Mouse (Mus musculus) liver, embryonic 15.5 days (tissue): ENCODE results near the gene Map3k3. TPM values are rescaled to one million over a fixed set of nuclear protein-coding genes. Genes with fewer than 3 reads are reported as not detected.

ENCODE experiments used
- ATAC-seq: fragments of 200-750 bp; cut with Nextera tagmentation; 2 replicates; pipeline ENCODE4 v1.8.0; 2017; ENCODE audit warnings: moderate number of reproducible peaks, mild to moderate bottlenecking, moderate library complexity; ENCODE audit not compliant: insufficient read depth
- H3K27ac ChIP-seq: fragments of 300-500 bp; sonication (generic); replicated peaks from 2 replicates; pipeline ENCODE4 v1.5.1; 2015; ENCODE audit warnings: mild to moderate bottlenecking, inconsistent platforms
- H3K27me3 ChIP-seq: fragments of 300-500 bp; sonication (generic); 2 replicates; pipeline ENCODE4 v1.6.1; 2015; ENCODE audit warnings: mild to moderate bottlenecking, inconsistent platforms
- H3K36me3 ChIP-seq: fragments of 300-500 bp; sonication (generic); replicated peaks from 2 replicates; pipeline ENCODE4 v1.6.1; 2015; ENCODE audit warnings: moderate library complexity, mild to moderate bottlenecking, inconsistent platforms
- H3K4me1 ChIP-seq: fragments of 300-500 bp; sonication (generic); replicated peaks from 2 replicates; pipeline ENCODE4 v1.6.1; 2015; ENCODE audit warnings: inconsistent platforms
- H3K4me2 ChIP-seq: fragments of 300-500 bp; sonication (generic); 2 replicates; pipeline ENCODE4 v1.6.1; 2015; ENCODE audit warnings: moderate library complexity, mild to moderate bottlenecking, inconsistent platforms
- H3K4me3 ChIP-seq: fragments of 300-500 bp; sonication (generic); replicated peaks from 2 replicates; pipeline ENCODE4 v1.5.1; 2015; ENCODE audit warnings: mild to moderate bottlenecking, inconsistent platforms
- H3K9ac ChIP-seq: fragments of 300-500 bp; sonication (generic); 2 replicates; pipeline ENCODE4 v1.6.1; 2015; ENCODE audit warnings: moderate library complexity, mild to moderate bottlenecking, inconsistent platforms
- H3K9me3 ChIP-seq: fragments of 300-500 bp; sonication (generic); replicated peaks from 2 replicates; pipeline ENCODE4 v1.6.1; 2016; ENCODE audit warnings: inconsistent platforms
- whole genome bisulfite sequencing: fragments of 180-500 bp; shearing (Covaris S2); methylation state at CpG from one replicate; pipeline ENCODE4 v1.1.7; 2015; ENCODE audit warnings: mixed read lengths; ENCODE audit not compliant: insufficient replicate concordance; 5-methylcytosine and 5-hydroxymethylcytosine counted together
- polyA plus RNA-seq: library from polyadenylated mRNA; unstranded; fragments of >200 nt; fragmentation: Nextera tagmentation; extraction: Ambion mirVana; gene quantifications from 2 replicates; pipeline ENCODE4 v1.2.1, GENCODE M21; 2015

Gene Map3k3
- 5.2 and 6.0 TPM in 2 replicates for polyA plus RNA-seq

DNA sequence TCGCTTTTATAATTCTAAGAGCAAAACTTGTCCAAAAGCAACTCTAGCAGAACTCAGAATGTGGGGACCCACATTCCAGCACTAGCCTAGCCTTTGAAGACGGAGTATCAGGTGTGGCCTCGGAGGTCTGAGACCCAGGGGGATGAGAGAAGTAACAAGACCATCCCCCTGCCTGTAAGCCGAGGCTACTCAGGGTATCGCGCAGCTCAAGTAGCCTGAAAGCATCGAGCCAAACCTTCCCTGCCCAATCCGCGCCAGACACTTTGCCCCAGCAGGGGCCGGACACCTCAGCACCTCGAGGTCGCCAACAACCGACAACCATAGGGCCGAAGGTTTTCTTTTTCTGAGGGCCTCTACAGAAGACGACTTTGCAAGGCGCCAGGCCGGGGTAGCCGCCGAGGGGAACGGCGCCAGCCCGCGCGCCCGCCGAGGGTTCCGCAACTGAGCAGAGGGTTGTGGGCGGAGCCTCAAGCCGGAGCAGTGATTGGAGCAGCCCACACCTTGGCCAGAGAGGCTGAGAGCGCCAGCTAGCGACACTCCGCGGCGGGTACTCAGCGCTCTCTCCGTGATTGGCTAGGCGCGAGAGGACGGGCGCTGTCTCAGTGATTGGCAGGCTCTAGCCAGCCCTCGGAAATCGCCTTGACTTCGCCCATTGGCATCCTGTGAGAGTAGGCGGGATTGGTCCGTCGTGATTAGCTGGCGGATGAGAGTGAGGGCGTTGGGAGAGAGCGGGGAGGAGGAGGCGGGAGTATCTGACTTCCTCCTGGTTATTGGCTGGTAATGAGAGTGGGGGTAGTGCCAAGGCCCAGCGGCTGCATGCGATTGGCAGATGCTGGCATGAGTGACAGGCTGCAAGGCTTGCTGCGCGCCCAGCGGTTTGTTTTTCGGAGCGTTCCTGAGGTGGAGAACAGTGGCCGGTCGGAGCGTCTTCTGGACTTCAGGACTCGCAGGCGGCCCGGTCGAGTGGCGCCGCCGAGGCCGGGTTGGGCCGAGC is at the start of gene Map3k3:
TSS of gene Map3k3 (plus strand) at position 906 of the 994 bp plus-strand sequence.
- Histone ChIP-seq H3K4me1 (peaks cover 26% of the 10 kb centered on the region), H3K9me3 (no peaks in the 10 kb centered on the region), H3K36me3 (no peaks in the 10 kb centered on the region), H3K9ac (peak within 1 kb of the TSS; percentile 78), H3K4me3 (peak within 1 kb of the TSS; percentile 83), H3K4me2 (peak within 1 kb of the TSS; percentile 97), H3K27ac (peak within 1 kb of the TSS; percentile 90), H3K27me3 (peaks cover 43% of the 10 kb centered on the region)
- ATAC-seq = peak; percentile 98
- WGBS = 2% methylated on average over 69 of the region's 69 CpGs

DNA sequence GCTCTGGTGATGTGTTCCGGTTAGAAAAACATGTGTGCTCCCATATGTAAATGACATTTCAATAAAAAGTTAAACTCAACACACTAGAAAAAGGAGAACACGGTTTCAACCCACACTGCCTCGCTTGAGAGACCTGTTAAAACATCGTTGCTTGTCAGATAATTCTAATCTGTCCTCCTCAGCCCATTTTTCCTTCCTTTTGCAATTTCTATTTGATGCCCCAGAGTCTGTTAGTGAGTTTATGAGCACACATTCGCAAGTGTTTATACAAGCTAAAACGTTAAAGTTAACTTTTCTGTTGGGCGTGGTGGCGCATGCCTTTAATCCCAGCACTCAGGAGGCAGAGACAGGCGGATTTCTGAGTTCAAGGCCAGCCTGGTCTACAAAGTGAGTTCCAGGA is 49.4 kb upstream of the Map3k3 start:
- H3K36me3 ChIP-seq = peaks cover 4% of the 10 kb centered on the region; the same call in 1 of the 2 replicates
- H3K27me3 ChIP-seq = no peaks in the 10 kb centered on the region
- H3K4me2 ChIP-seq = no peak overlapping the region
- H3K4me1 ChIP-seq = peaks cover 48% of the 10 kb centered on the region
- no peak for ATAC-seq
- 48% methylated on average over 9 of the region's 9 CpGs for WGBS
- no peak overlapping the region for H3K9ac ChIP-seq
- H3K4me3 ChIP-seq = no peak overlapping the region
- peak overlapping the region; percentile 84 for H3K27ac ChIP-seq
- no peaks in the 10 kb centered on the region for H3K9me3 ChIP-seq

DNA sequence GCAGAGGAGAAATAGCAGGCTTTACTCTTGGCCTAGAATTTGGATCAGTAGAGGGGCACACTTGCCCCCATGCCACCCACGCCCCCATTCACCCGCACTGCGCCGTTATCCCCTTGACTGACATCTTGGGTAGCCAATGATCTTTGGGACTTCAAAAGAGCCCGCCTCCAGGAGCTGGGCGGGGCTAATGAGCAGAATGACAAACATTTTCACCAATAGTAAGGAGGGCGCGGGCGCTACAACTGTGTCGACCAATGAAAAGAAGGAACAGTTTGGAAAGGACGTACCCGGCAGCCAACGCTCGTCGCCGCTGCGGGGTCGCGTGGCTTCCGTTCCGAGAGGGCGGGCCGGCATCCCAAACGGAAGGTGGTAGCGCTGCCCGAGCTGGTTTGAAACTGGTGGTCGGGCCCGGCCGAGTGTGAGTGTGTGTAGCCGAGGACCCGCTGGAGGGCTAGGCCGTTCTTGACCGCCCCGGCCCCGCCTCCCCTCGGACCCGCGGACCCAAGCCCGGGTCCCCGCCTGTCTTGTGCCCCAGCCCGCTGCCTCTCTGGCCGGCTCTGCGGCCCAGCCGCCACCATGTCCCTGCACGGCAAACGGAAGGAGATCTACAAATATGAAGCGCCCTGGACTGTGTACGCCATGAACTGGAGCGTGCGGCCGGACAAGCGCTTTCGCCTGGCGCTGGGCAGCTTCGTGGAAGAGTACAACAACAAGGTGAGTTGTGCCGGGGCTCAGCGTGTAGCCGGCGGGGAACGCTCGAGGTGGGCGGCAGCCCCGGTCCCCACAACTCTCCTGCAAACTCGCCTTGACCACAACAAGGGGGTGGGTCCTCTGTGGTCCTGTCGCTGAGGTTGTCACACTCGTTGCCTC is 47.6 kb upstream of the Map3k3 start, which contains the start of gene Dcaf7:
TSS of gene Dcaf7 (plus strand) at position 325 of the 870 bp plus-strand sequence.
- Histone ChIP-seq H3K9ac (peak within 1 kb of the TSS; percentile 98), H3K9me3 (no peaks in the 10 kb centered on the region), H3K27ac (peak within 1 kb of the TSS; percentile 89), H3K4me1 (peaks cover 52% of the 10 kb centered on the region), H3K4me3 (peak within 1 kb of the TSS; percentile 100), H3K27me3 (no peaks in the 10 kb centered on the region), H3K36me3 (peaks cover 4% of the 10 kb centered on the region; the same call in 1 of the 2 replicates), H3K4me2 (peak within 1 kb of the TSS; percentile 81)
- ATAC-seq = peak; percentile 98
- WGBS = under 1% methylated on average over 66 of the region's 66 CpGs

DNA sequence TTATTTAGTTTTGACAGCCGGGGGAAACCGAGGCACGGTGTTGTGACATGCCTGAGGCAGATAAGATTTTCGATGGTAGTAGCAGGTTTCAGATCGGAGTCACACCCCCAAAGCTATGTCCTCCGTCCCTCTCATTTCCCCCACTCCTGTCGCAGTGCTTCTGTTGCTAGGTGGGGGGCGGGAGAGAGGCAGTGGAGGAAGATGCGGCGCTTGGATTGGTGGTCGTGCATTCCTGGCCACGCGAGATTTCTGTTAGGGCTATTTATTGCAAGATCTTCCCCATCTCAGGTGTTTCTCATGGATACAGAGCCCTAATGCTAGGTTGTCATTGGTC is 47.0 kb upstream of the Map3k3 start:
- Histone ChIP-seq H3K27me3 (no peaks in the 10 kb centered on the region), H3K9ac (peak overlapping the region; percentile 98), H3K4me3 (peak overlapping the region; percentile 100), H3K36me3 (peaks cover 4% of the 10 kb centered on the region; the same call in 1 of the 2 replicates), H3K9me3 (no peaks in the 10 kb centered on the region), H3K4me2 (peak overlapping the region; percentile 81), H3K4me1 (peaks cover 52% of the 10 kb centered on the region), H3K27ac (peak overlapping the region; percentile 89)
- WGBS = 0% methylated on average over 13 of the region's 13 CpGs
- no peak for ATAC-seq

DNA sequence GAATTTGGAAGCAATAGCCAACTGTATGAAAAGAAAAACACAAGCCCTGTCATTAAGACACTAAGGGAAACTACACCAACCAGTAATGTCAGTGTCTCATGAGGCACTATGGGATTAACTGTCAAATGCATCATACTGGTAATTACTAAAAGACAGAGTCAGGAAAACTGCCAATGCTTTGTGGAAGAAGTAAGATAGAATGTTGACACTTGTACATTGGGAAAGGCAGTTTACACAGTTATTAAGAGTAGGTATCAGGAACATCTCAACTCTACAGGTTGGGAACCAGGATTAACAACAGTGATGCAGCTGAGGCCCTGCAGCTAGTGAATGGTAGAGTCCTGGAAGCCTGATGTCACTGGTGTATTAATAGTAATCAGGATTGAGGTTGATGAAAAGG is 40.1 kb upstream of the Map3k3 start:
- H3K36me3 ChIP-seq = peaks cover 34% of the 10 kb centered on the region
- ATAC-seq = no peak

DNA sequence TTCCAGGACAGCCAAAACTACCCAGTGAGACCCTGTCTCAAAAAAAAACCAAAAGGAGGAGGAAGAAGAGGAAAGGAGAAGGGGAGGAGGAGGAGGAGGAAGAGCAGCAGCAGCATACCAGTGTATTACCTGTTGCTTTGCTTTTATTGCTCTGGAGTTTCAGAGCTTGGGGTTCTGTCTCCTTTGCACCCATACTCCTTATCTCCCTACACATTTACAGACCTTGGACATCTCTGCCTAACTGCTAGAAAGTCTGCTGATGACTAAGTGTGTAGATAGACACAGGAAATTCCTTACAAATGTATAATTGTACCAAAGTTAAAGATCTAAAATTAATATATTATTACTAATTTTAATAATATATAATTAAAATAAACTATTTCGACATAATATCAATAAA is 39.2 kb upstream of the Map3k3 start:
- Histone ChIP-seq H3K4me2 (no peak overlapping the region), H3K9ac (no peak overlapping the region), H3K27me3 (no peaks in the 10 kb centered on the region), H3K27ac (0 out of 2 replicates have a peak overlapping the region, but pooled peaks have one; percentile 31), H3K4me1 (peaks cover 36% of the 10 kb centered on the region), H3K36me3 (peaks cover 39% of the 10 kb centered on the region), H3K9me3 (no peaks in the 10 kb centered on the region), H3K4me3 (no peak overlapping the region)
- WGBS = 74% methylated on average over 1 of the region's 1 CpGs
- no peak for ATAC-seq

More for the DNA sequence above, 40.1 kb upstream of the Map3k3 start:
- H3K9me3 ChIP-seq = no peaks in the 10 kb centered on the region
- no peak overlapping the region for H3K4me3 ChIP-seq
- no peak overlapping the region for H3K9ac ChIP-seq
- H3K27me3 ChIP-seq = no peaks in the 10 kb centered on the region
- no peak overlapping the region for H3K4me2 ChIP-seq
- no peak overlapping the region for H3K27ac ChIP-seq
- peaks cover 41% of the 10 kb centered on the region for H3K4me1 ChIP-seq

DNA sequence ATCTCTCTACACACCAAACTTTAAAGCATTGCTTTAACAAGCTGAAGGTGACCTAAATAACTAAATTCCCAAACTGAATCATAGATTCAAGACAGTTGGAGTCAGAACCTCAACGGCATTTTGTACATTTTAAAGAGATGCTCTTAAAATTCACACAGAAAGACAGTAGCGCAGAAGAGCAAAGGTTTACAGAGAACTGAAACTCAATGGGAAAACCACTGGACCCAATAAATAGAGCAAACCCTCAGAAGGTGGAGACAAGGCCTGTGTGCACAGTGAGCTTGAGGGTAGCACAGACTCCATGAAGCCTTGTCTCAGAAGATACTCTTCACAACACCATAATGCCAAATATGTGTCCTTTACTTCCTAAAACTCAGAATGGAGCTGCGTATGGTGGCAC is 38.6 kb upstream of the Map3k3 start:
- Histone ChIP-seq H3K9ac (no peak overlapping the region), H3K4me3 (no peak overlapping the region), H3K9me3 (no peaks in the 10 kb centered on the region), H3K36me3 (peaks cover 43% of the 10 kb centered on the region), H3K4me2 (no peak overlapping the region), H3K27me3 (no peaks in the 10 kb centered on the region), H3K27ac (no peak overlapping the region), H3K4me1 (peaks cover 33% of the 10 kb centered on the region)
- ATAC-seq = no peak
- 82% methylated on average over 3 of the region's 3 CpGs for WGBS

DNA sequence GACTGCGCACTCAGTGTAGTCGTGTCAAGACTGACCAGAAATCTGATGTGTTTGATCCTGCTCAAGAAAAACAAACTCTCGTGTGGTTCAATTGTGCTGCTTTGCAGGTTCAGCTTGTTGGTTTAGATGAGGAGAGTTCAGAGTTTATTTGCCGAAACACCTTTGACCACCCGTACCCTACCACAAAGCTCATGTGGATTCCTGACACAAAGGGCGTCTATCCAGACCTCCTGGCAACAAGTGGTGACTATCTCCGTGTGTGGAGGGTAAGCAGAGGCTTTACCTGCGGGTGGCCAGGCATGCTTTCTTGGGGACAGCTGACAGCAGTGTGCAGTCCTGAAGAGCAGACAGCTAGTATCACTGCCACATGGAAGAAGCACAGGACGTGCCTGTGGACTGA is 37.8 kb upstream of the Map3k3 start:
- H3K4me3 ChIP-seq = no peak overlapping the region
- H3K4me2 ChIP-seq = peak overlapping the region; percentile 13; the same call in 1 of the 2 replicates
- ATAC-seq = 0 out of 2 replicates have a peak, but pooled peaks have one; percentile 31
- WGBS = 76% methylated on average over 9 of the region's 9 CpGs
- no peak overlapping the region for H3K9ac ChIP-seq
- H3K27ac ChIP-seq = no peak overlapping the region
- no peaks in the 10 kb centered on the region for H3K27me3 ChIP-seq
- H3K9me3 ChIP-seq = no peaks in the 10 kb centered on the region
- peaks cover 31% of the 10 kb centered on the region for H3K4me1 ChIP-seq
- peaks cover 51% of the 10 kb centered on the region for H3K36me3 ChIP-seq

DNA sequence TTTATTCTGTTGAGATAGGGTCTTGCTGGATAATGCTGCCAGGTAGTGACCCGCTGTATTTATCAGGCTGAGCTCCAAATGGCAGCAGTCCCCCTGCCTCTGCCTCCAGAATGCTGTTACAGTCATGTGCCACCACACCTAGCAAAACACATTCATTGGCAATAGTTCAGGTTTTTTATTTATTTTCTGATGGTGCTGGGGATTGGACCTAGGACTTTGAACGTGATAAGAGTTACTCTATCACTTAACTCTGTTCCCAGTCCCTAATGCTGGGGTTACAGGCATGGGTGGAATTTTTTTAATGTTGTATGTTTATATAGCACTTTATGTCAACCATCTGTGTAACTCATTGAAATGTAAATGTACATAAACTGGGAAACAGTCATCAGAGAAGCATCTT is 30.5 kb upstream of the Map3k3 start:
- Histone ChIP-seq H3K27ac (peak overlapping the region; percentile 85), H3K9me3 (no peaks in the 10 kb centered on the region), H3K4me2 (no peak overlapping the region), H3K36me3 (peaks cover 93% of the 10 kb centered on the region), H3K4me1 (peaks cover 53% of the 10 kb centered on the region), H3K4me3 (no peak overlapping the region), H3K27me3 (no peaks in the 10 kb centered on the region), H3K9ac (no peak overlapping the region)
- ATAC-seq = no peak
- WGBS = 72% methylated on average over 2 of the region's 2 CpGs

DNA sequence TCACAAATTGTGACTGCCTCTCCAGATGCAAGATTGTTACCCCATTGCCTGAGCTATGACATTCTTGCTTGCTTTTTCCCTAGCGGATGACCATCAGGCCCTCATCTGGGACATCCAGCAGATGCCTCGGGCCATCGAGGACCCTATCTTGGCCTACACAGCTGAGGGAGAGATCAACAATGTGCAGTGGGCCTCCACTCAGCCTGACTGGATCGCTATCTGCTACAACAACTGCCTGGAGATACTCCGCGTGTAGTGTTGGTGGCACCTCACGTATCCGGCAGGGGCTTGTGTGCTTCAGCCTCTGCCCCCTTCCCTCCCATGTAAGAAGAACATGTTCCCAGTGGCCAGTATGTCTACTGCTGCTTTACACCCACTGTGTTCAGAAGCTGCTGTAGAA is 29.8 kb upstream of the Map3k3 start:
- 49% methylated on average over 8 of the region's 8 CpGs for WGBS
- no peaks in the 10 kb centered on the region for H3K9me3 ChIP-seq
- 0 out of 2 replicates have a peak overlapping the region, but pooled peaks have one; percentile 7 for H3K9ac ChIP-seq
- H3K4me3 ChIP-seq = no peak overlapping the region
- H3K36me3 ChIP-seq = peaks cover 95% of the 10 kb centered on the region
- no peaks in the 10 kb centered on the region for H3K27me3 ChIP-seq
- peak; percentile 40; the same call in 1 of the 2 replicates for ATAC-seq
- H3K27ac ChIP-seq = peak overlapping the region; percentile 85
- H3K4me2 ChIP-seq = no peak overlapping the region
- peaks cover 53% of the 10 kb centered on the region for H3K4me1 ChIP-seq

DNA sequence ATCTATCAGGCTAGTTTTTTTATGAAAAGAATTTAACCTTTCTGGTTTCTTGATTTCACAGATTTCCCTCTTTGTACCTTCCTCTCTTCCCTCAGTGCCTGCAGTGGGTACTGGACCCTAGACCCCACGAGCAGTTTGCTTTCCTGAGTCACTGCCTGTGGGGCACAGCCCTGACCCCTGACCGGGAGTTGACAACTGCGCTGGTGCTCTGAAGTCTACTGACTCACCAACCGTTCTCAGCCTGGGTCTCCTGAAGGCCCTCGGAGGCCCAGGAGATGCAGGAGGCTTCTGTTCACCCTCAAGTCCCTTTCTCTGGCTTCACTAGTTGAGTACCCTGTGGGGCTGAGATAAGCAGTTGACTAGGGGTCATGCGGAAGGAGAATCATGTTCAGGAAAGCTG is 29.1 kb upstream of the Map3k3 start:
- H3K36me3 ChIP-seq = peaks cover 95% of the 10 kb centered on the region
- no peaks in the 10 kb centered on the region for H3K9me3 ChIP-seq
- H3K9ac ChIP-seq = no peak overlapping the region
- no peak overlapping the region for H3K4me3 ChIP-seq
- H3K4me1 ChIP-seq = peaks cover 57% of the 10 kb centered on the region
- no peak for ATAC-seq
- no peaks in the 10 kb centered on the region for H3K27me3 ChIP-seq
- H3K27ac ChIP-seq = peak overlapping the region; percentile 85
- WGBS = 28% methylated on average over 6 of the region's 6 CpGs
- H3K4me2 ChIP-seq = no peak overlapping the region
